Mouse (Mus musculus) duodenum, adult 2 months (tissue): Measurements from ENCODE around the gene Zcchc7. TPM values are rescaled to one million over a fixed set of nuclear protein-coding genes. Genes with fewer than 3 reads are reported as not detected.

Experiments
- polyA plus RNA-seq: library from polyadenylated mRNA; depleted of rRNA; stranded (reverse); fragments of >200 nt; gene quantifications from 2 replicates; pipeline ENCODE4 v1.2.3, GENCODE M21; 2012; ENCODE audit warnings: low replicate concordance; rRNA removed

Gene Zcchc7
- polyA plus RNA-seq, result 1.3 and 3.3 TPM in 2 replicates

GRCm38 (mm10) chr4:44755553-44756133, at the start of gene Zcchc7:
TSS of gene Zcchc7 (plus strand) at chr4:44755877.

GRCm38 (mm10) chr4:44709740-44710700, 45.7 kb upstream of the Zcchc7 start, which contains the start of gene Pax5:
TSS of gene Pax5 (minus strand) at chr4:44710487.

GRCm38 (mm10) chr4:44981280-44981973, 225.8 kb downstream of the Zcchc7 start, which contains the start of gene Grhpr:
TSS of gene Grhpr (plus strand) at chr4:44981395.

Other genes starting within 250 kb of the Zcchc7 start
- gene Pax5, start 45.4 kb upstream of the Zcchc7 start, polyA plus RNA-seq, result 0.12 and 2.5 TPM in 2 replicates
- 57.3 and 60.6 TPM in 2 replicates for gene Grhpr, start 225.5 kb downstream of the Zcchc7 start, polyA plus RNA-seq